Mouse (Mus musculus) liver, postnatal 0 days (tissue): Measurements from ENCODE around the gene Mc3r. TPM values are rescaled to one million over a fixed set of nuclear protein-coding genes. Genes with fewer than 3 reads are reported as not detected.

ENCODE experiments used
- ATAC-seq: fragments of 200-750 bp; cut with Nextera tagmentation; 2 replicates; pipeline ENCODE4 v1.8.0; 2017; ENCODE audit warnings: mild to moderate bottlenecking, moderate library complexity
- DNase-seq: peaks from one replicate; pipeline ENCODE4 v3.0.0-alpha.2; 2016
- H3K27ac ChIP-seq: fragments of 300-500 bp; sonication (generic); 2 replicates; pipeline ENCODE4 v1.5.1; 2014; ENCODE audit warnings: antibody characterized with exemption, moderate library complexity, mild to moderate bottlenecking, low read depth
- H3K27me3 ChIP-seq: fragments of 300-500 bp; sonication (generic); 2 replicates; pipeline ENCODE4 v1.6.1; 2014; ENCODE audit warnings: low read length, control low read depth, mixed read lengths; ENCODE audit not compliant: insufficient read depth
- H3K36me3 ChIP-seq: fragments of 300-500 bp; sonication (generic); replicated peaks from 2 replicates; pipeline ENCODE4 v1.6.1; 2014; ENCODE audit warnings: mild to moderate bottlenecking, control low read depth, low read length, moderate library complexity, mixed read lengths; ENCODE audit not compliant: insufficient read depth
- H3K4me1 ChIP-seq: fragments of 300-500 bp; sonication (generic); 2 replicates; pipeline ENCODE4 v1.6.1; 2014; ENCODE audit warnings: antibody characterized with exemption, mild to moderate bottlenecking, control low read depth; ENCODE audit not compliant: insufficient read depth
- H3K4me2 ChIP-seq: fragments of 300-500 bp; sonication (generic); 2 replicates; pipeline ENCODE4 v1.6.1; 2014; ENCODE audit warnings: low read depth, mild to moderate bottlenecking, low read length, moderate library complexity, mixed read lengths
- H3K4me3 ChIP-seq: fragments of 300-500 bp; sonication (generic); 2 replicates; pipeline ENCODE4 v1.5.1; 2014; ENCODE audit warnings: low read depth, low read length
- H3K9ac ChIP-seq: fragments of 300-500 bp; sonication (generic); replicated peaks from 2 replicates; pipeline ENCODE4 v1.6.1; 2014; ENCODE audit warnings: mild to moderate bottlenecking, moderate library complexity
- H3K9me3 ChIP-seq: fragments of 300-500 bp; sonication (generic); 2 replicates; pipeline ENCODE4 v1.6.1; 2016; ENCODE audit warnings: mild to moderate bottlenecking, control low read depth, low read length, mixed read lengths
- CTCF ChIP-seq: sonication (generic); IDR thresholded peaks from 2 replicates; pipeline ENCODE4 v1.5.1; 2016; ENCODE audit warnings: antibody characterized with exemption, low read depth
- EP300 ChIP-seq: IDR thresholded peaks from 2 replicates; pipeline ENCODE4 v1.6.1; 2016; ENCODE audit warnings: antibody characterized with exemption, low read depth, mild to moderate bottlenecking
- WGBS: fragments of 180-500 bp; shearing (Covaris S2); extraction: QIAGEN DNeasy Blood & Tissue Kit; methylation state at CpG from one replicate; pipeline ENCODE4 v1.1.7; 2014; ENCODE audit not compliant: insufficient replicate concordance; 5-methylcytosine and 5-hydroxymethylcytosine counted together
- polyA plus RNA-seq: library from polyadenylated mRNA; unstranded; fragments of >200 nt; fragmentation: Nextera tagmentation; extraction: Ambion mirVana; gene quantifications from 2 replicates; pipeline ENCODE4 v1.2.1, GENCODE M21; 2015

Gene Mc3r
- polyA plus RNA-seq, 1 experiment from 2014 or later = not detected

DNA sequence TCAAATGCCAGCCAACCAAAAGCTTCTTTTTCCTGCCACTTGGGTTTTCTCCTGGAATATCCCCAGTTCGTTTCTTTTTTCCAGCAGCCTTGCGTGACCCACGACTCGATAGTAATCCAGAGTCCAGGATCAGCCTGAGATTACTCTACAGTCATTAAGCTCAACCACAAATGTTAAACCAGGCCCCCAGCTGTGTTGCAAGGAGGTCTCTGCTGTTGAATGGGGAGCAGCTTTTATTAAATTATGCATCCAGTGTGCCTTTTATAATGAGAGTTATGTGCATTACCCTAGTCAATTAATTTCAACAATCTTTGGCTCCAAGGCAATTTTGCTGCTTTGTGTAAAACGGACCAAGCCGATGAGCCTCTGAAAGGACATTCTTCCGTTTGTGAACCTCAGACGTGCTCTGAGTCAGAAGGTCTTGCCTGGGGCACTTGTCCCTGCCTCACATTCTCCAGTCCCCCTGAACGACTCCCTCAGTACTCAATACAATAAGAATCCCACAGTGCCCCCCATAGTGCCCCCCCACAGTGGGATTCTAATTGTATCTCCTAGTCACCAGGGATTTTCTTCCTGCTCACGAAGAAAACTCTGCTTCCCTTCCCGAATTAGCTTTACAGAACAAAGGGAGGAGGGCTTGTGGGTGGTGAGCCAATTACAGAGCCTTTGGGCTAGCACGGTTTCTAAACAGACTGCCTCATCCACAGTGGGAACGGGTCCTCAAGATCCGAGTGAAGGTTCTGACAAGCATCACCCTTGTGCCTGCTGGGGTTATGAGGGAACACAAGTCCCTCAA, 51.0 kb downstream of the Mc3r start:
- Histone ChIP-seq H3K9ac (no peak overlapping the region), H3K4me3 (no peak overlapping the region), H3K27ac (no peak overlapping the region), H3K36me3 (no peaks in the 10 kb centered on the region), H3K4me2 (no peak overlapping the region), H3K27me3 (no peaks in the 10 kb centered on the region), H3K9me3 (no peaks in the 10 kb centered on the region), H3K4me1 (peaks cover 4% of the 10 kb centered on the region)
- WGBS = 27% methylated on average over 14 of the region's 14 CpGs
- TF ChIP-seq EP300 = no peak
- TF ChIP-seq CTCF = no peak
- ATAC-seq = no peak
- DNase-seq = no peak

Other genes starting within 250 kb of the Mc3r start
- gene Cbln4, start 205.0 kb upstream of the Mc3r start, polyA plus RNA-seq = not detected in 2 replicates
- gene Fam210b, start 97.1 kb downstream of the Mc3r start, polyA plus RNA-seq = 67.0 and 81.2 TPM in 2 replicates
- 41.4 and 45.4 TPM in 2 replicates for gene Aurka, start 122.0 kb downstream of the Mc3r start, polyA plus RNA-seq
- 16.2 and 17.1 TPM in 2 replicates for gene Cstf1, start 122.2 kb downstream of the Mc3r start, polyA plus RNA-seq
- gene Cass4, start 145.3 kb downstream of the Mc3r start, polyA plus RNA-seq = 0.59 and 0.72 TPM in 2 replicates
- gene Rtf2, start 192.1 kb downstream of the Mc3r start, polyA plus RNA-seq = 62.4 and 68.5 TPM in 2 replicates
- gene Gcnt7, start 210.1 kb downstream of the Mc3r start, polyA plus RNA-seq = 0.25 and 0.40 TPM in 2 replicates
- not detected in 2 replicates for gene Fam209, start 224.0 kb downstream of the Mc3r start, polyA plus RNA-seq